Mouse (Mus musculus): Measurements from ENCODE around the gene Xab2. TPM values are rescaled to one million over a fixed set of nuclear protein-coding genes. Genes with fewer than 3 reads are reported as not detected.

Gene Xab2
- polyA plus RNA-seq, 1 experiment from 2014 or later, result 44.4 TPM

DNA sequence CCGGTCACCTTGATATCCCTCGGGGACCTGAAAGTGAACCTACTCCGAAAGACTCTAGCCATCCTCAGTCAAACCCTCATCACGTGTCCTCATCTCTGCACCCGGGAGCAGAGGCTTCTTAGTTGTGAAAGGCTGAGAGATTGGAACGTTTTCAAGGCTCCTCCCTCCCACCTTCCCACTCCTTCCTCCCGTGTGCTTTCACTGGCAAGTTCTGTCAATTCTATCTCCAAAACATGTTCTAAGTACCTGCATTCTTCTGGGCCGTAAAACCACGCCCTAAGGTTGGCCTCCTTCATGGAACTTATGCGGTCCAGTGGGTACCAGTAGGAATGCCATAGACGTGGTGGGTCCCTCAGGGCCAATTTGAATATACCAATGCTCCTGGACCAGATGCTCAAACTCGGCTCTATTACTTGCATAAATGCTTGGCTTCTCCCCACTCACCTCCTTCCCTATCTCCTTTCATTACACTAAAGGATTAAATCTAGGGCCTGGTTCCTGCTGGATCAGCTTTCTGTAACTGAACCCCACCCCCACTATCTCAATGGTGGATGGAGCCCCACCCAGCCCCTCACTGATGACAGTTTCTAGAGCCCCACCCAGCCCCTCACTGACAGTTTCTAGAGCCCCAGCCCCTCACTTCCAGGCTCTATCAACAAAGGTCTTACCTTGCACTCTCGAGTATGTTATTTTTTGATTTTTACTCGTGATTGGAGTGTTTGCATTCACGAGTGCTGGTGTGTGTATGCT lies 44.7 kb downstream of the Xab2 start:
- 67% methylated on average over 15 of the region's 15 CpGs for WGBS

DNA sequence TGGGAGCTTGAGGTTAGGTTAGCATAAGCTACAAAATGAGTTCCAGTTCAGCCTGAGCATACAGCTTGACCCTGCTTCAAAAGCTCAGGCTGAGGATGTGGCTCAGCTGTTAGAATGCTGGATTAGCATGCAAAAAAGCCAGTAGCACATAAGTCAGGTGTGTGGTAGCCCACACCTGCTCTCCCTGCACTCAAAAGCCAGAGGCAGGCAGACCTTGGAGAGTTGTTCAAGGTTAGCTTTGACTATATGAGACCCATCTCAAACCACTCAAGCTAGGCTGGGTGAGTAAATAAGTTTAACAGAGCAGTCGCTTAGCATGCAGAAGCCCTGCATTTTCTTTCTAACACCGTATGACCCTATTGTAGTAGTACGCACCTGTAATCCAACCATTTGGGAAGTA lies 46.6 kb downstream of the Xab2 start:
- 91% methylated on average over 3 of the region's 3 CpGs for WGBS
- no peaks in the 10 kb centered on the region for H3K4me1 ChIP-seq (replicated peaks; ENCODE audit: insufficient read depth, low read length)
- ATAC-seq (replicated peaks; ENCODE audit: low FRiP score, low read depth), result no peak

More for the DNA sequence above, 44.7 kb downstream of the Xab2 start:
- no peaks in the 10 kb centered on the region for H3K9me3 ChIP-seq (replicated peaks; ENCODE audit: low read length)
- no peak overlapping the region for H3K4me2 ChIP-seq (ENCODE audit: low read length)
- no peaks in the 10 kb centered on the region for H3K27me3 ChIP-seq (ENCODE audit: insufficient read depth, low read length)
- ATAC-seq (replicated peaks; ENCODE audit: low FRiP score, low read depth) (no peak), DNase-seq (ENCODE audit: low spot score) (no peak)
- no peaks in the 10 kb centered on the region for H3K4me1 ChIP-seq (replicated peaks; ENCODE audit: insufficient read depth, low read length)
- no peak overlapping the region for H3K27ac ChIP-seq
- H3K36me3 ChIP-seq (ENCODE audit: insufficient read depth, low read length), result no peaks in the 10 kb centered on the region
- H3K9ac ChIP-seq (ENCODE audit: low read depth, low read length), result no peak overlapping the region
- H3K4me3 ChIP-seq (replicated peaks; ENCODE audit: low read depth, low read length), result no peak overlapping the region
- no peak for TF ChIP-seq CTCF (IDR thresholded peaks at IDR 0.05; ENCODE audit: low read depth)

DNA sequence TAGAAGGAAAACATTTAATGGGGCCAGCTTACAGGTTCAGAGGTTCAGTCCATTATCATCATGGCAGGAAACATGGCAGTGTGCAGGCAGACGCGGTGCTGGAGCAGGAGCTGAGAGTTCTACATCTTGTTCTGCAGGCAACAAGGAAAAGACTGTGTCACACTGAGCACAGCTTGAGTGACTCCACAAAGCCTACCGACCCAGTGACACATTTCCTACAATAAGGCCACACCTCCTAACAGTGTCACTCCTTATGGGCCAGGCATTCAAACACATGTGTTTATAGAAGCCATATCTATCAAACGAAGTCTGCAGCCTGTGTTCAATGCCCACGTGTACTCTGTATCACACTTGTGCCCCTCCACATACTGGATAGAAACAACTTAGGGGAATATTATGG lies 51.3 kb downstream of the Xab2 start:
- Histone ChIP-seq H3K36me3 (ENCODE audit: insufficient read depth, low read length) (no peaks in the 10 kb centered on the region), H3K9me3 (replicated peaks; ENCODE audit: low read length) (no peaks in the 10 kb centered on the region), H3K27me3 (ENCODE audit: insufficient read depth, low read length) (no peaks in the 10 kb centered on the region), H3K4me3 (replicated peaks; ENCODE audit: low read depth, low read length) (no peak overlapping the region), H3K9ac (ENCODE audit: low read depth, low read length) (no peak overlapping the region), H3K27ac (no peak overlapping the region), H3K4me2 (ENCODE audit: low read length) (no peak overlapping the region), H3K4me1 (replicated peaks; ENCODE audit: insufficient read depth, low read length) (peaks cover 8% of the 10 kb centered on the region; the same call in 1 of the 2 replicates)
- no peak for TF ChIP-seq CTCF (IDR thresholded peaks at IDR 0.05; ENCODE audit: low read depth)
- ATAC-seq (replicated peaks; ENCODE audit: low FRiP score, low read depth) (no peak), DNase-seq (ENCODE audit: low spot score) (no peak)
- 82% methylated on average over 5 of the region's 5 CpGs for WGBS

More for the DNA sequence above, 46.6 kb downstream of the Xab2 start:
- Histone ChIP-seq H3K27me3 (ENCODE audit: insufficient read depth, low read length) (no peaks in the 10 kb centered on the region), H3K27ac (no peak overlapping the region), H3K4me3 (replicated peaks; ENCODE audit: low read depth, low read length) (no peak overlapping the region), H3K9ac (ENCODE audit: low read depth, low read length) (no peak overlapping the region), H3K36me3 (ENCODE audit: insufficient read depth, low read length) (no peaks in the 10 kb centered on the region), H3K9me3 (replicated peaks; ENCODE audit: low read length) (no peaks in the 10 kb centered on the region), H3K4me2 (ENCODE audit: low read length) (no peak overlapping the region)
- no peak for TF ChIP-seq CTCF (IDR thresholded peaks at IDR 0.05; ENCODE audit: low read depth)
- DNase-seq (ENCODE audit: low spot score), result no peak

DNA sequence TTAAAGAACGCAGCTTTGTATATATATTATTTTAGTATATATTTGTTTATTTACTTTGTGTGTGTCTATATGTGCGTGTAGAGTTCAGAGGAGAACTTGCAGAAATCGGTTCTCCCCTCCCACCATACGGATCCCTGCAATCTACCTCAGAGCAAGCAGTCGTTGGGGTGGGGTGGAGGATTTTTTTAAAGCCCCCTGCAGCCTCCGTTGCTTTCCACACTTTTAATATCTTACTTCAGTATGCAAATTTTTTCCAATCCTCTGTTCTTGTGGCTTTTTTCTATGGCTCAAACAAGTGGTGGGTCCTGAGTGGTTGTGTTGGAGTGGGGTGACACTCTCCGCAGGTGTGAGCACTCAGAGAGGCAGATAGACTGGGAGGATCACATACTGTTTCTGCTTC lies 52.7 kb downstream of the Xab2 start:
- WGBS, result 3% methylated on average over 7 of the region's 7 CpGs
- Histone ChIP-seq H3K4me1 (replicated peaks; ENCODE audit: insufficient read depth, low read length) (peaks cover 8% of the 10 kb centered on the region; the same call in 1 of the 2 replicates), H3K4me2 (ENCODE audit: low read length) (peak overlapping the region; percentile 50), H3K4me3 (replicated peaks; ENCODE audit: low read depth, low read length) (peak overlapping the region; percentile 17), H3K27me3 (ENCODE audit: insufficient read depth, low read length) (no peaks in the 10 kb centered on the region), H3K36me3 (ENCODE audit: insufficient read depth, low read length) (no peaks in the 10 kb centered on the region), H3K9ac (ENCODE audit: low read depth, low read length) (no peak overlapping the region), H3K27ac (no peak overlapping the region), H3K9me3 (replicated peaks; ENCODE audit: low read length) (no peaks in the 10 kb centered on the region)
- ATAC-seq (replicated peaks; ENCODE audit: low FRiP score, low read depth), result no peak
- no peak for DNase-seq (ENCODE audit: low spot score)
- TF ChIP-seq CTCF (IDR thresholded peaks at IDR 0.05; ENCODE audit: low read depth), result no peak

DNA sequence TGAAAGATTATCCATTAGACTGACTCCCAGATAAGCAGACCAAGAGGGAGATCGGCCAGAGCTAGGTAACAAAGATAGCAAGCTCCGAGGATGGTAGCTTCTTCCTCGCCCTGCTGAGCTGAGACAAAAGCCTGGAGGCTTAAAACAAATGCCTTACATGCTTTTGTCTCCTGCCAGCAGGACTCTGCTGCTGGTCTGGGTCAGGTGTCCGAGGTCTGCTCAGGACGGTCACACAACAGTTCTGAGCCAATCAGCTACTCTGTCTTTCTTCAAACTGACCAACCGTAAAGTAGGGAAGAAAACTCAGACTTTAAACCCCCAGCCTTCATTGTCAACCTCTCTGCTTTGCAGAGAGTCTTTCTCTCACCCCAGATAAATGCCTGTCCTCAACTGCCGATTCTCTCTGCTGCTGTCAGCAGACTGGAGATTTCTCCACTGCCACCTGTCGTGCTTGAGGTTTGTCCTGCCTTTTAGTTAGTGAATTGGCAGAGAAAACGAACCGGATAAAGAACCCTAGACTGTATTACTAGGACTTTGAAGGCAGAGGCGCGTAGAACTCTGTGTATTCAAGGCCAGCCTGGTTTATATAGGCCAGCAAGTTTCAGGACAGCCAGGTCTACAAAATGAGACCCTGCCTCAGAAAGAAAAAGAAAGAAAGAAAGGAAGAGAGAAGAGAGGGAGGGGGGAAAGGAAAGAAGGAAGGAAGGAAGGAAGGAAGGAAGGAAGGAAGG lies 53.3 kb downstream of the Xab2 start, which contains the start of gene C330021F23Rik:
C330021F23Rik (plus strand) TSS at position 350 of the 731 bp plus-strand sequence.
- WGBS, result 3% methylated on average over 12 of the region's 12 CpGs
- Histone ChIP-seq H3K4me3 (replicated peaks; ENCODE audit: low read depth, low read length) (peak within 1 kb of the TSS; percentile 17), H3K9ac (ENCODE audit: low read depth, low read length) (peak within 1 kb of the TSS; percentile 55; the same call in 1 of the 2 replicates), H3K4me2 (ENCODE audit: low read length) (peak within 1 kb of the TSS; percentile 50), H3K36me3 (ENCODE audit: insufficient read depth, low read length) (no peaks in the 10 kb centered on the region), H3K27ac (peak within 1 kb of the TSS; percentile 77), H3K27me3 (ENCODE audit: insufficient read depth, low read length) (no peaks in the 10 kb centered on the region), H3K9me3 (replicated peaks; ENCODE audit: low read length) (no peaks in the 10 kb centered on the region), H3K4me1 (replicated peaks; ENCODE audit: insufficient read depth, low read length) (peaks cover 8% of the 10 kb centered on the region; the same call in 1 of the 2 replicates)
- peak; percentile 68 for DNase-seq (ENCODE audit: low spot score)
- peak; percentile 95 for ATAC-seq (replicated peaks; ENCODE audit: low FRiP score, low read depth)
- TF ChIP-seq CTCF (IDR thresholded peaks at IDR 0.05; ENCODE audit: low read depth), result no peak

Other genes starting within 250 kb of the Xab2 start
- gene Arhgef18, start 228.3 kb downstream of the Xab2 start, polyA plus RNA-seq (2015; fragmentation: Nextera tagmentation; extraction: Ambion mirVana), result 9.6 and 10.6 TPM in 2 replicates
- 8.1 and 8.8 TPM in 2 replicates for gene Pex11g, start 153.6 kb downstream of the Xab2 start, polyA plus RNA-seq (2015; fragmentation: Nextera tagmentation; extraction: Ambion mirVana)
- gene Tex45, start 150.5 kb downstream of the Xab2 start, polyA plus RNA-seq (2015; fragmentation: Nextera tagmentation; extraction: Ambion mirVana), result 0.16 TPM in 1 of 2 replicates, not detected in the other
- gene Zfp358, start 128.2 kb downstream of the Xab2 start, polyA plus RNA-seq (2015; fragmentation: Nextera tagmentation; extraction: Ambion mirVana), result 42.1 and 45.0 TPM in 2 replicates
- gene Mcoln1, start 120.9 kb downstream of the Xab2 start, polyA plus RNA-seq (2015; fragmentation: Nextera tagmentation; extraction: Ambion mirVana), result 46.9 and 54.6 TPM in 2 replicates
- 24.3 and 26.4 TPM in 2 replicates for gene Pnpla6, start 105.9 kb downstream of the Xab2 start, polyA plus RNA-seq (2015; fragmentation: Nextera tagmentation; extraction: Ambion mirVana)
- 4.4 and 5.2 TPM in 2 replicates for gene C330021F23Rik, start 53.3 kb downstream of the Xab2 start, polyA plus RNA-seq (2015; fragmentation: Nextera tagmentation; extraction: Ambion mirVana)
- 9.7 and 11.6 TPM in 2 replicates for gene Camsap3, start 34.0 kb downstream of the Xab2 start, polyA plus RNA-seq (2015; fragmentation: Nextera tagmentation; extraction: Ambion mirVana)
- gene Pet100, start 232 bp upstream of the Xab2 start, polyA plus RNA-seq (2015; fragmentation: Nextera tagmentation; extraction: Ambion mirVana), result 132 and 151 TPM in 2 replicates
- gene Pcp2, start 4.2 kb upstream of the Xab2 start, polyA plus RNA-seq (2015; fragmentation: Nextera tagmentation; extraction: Ambion mirVana), result 0.42 TPM in 1 of 2 replicates, not detected in the other
- gene Stxbp2, start 9.6 kb upstream of the Xab2 start, polyA plus RNA-seq (2015; fragmentation: Nextera tagmentation; extraction: Ambion mirVana), result 88.6 and 93.3 TPM in 2 replicates
- 0.27 and 0.58 TPM in 2 replicates for gene Retn, start 34.5 kb upstream of the Xab2 start, polyA plus RNA-seq (2015; fragmentation: Nextera tagmentation; extraction: Ambion mirVana)
- 0.47 and 0.54 TPM in 2 replicates for gene Mcemp1, start 44.4 kb upstream of the Xab2 start, polyA plus RNA-seq (2015; fragmentation: Nextera tagmentation; extraction: Ambion mirVana)
- 8.3 and 8.9 TPM in 2 replicates for gene Fcor, start 51.0 kb upstream of the Xab2 start, polyA plus RNA-seq (2015; fragmentation: Nextera tagmentation; extraction: Ambion mirVana)
- gene Trappc5, start 55.0 kb upstream of the Xab2 start, polyA plus RNA-seq (2015; fragmentation: Nextera tagmentation; extraction: Ambion mirVana), result 32.1 and 32.9 TPM in 2 replicates
- 0.08 TPM in 1 of 2 replicates, not detected in the other for gene Fcer2a, start 72.9 kb upstream of the Xab2 start, polyA plus RNA-seq (2015; fragmentation: Nextera tagmentation; extraction: Ambion mirVana)
- 0.18 and 0.34 TPM in 2 replicates for gene Clec4g, start 99.3 kb upstream of the Xab2 start, polyA plus RNA-seq (2015; fragmentation: Nextera tagmentation; extraction: Ambion mirVana)
- gene Cd209a, start 127.7 kb upstream of the Xab2 start, polyA plus RNA-seq (2015; fragmentation: Nextera tagmentation; extraction: Ambion mirVana), result 0.08 and 0.10 TPM in 2 replicates
- not detected in 2 replicates for gene Cd209e, start 233.0 kb upstream of the Xab2 start, polyA plus RNA-seq (2015; fragmentation: Nextera tagmentation; extraction: Ambion mirVana)

Measured in kidney, postnatal 0 days (tissue).